Mouse (Mus musculus) E14TG2a.4 (cell line): Measurements from ENCODE around the gene Dcpp1.

Source experiments
- CTCF ChIP-seq: conservative IDR thresholded peaks from 2 replicates; pipeline ENCODE4 v1.5.1; 2014; ENCODE audit warnings: low read length
- NANOG ChIP-seq: IDR thresholded peaks from 2 replicates; pipeline ENCODE4 v1.6.1; 2014; ENCODE audit warnings: borderline replicate concordance, low read length, mixed read lengths
- POU5F1 ChIP-seq: IDR thresholded peaks from 2 replicates; pipeline ENCODE4 v1.6.1; 2014; ENCODE audit warnings: low read length, borderline replicate concordance

GRCm38 (mm10) chr17:23862926-23863325, 17.8 kb upstream of the Dcpp1 start:
- TF ChIP-seq CTCF (no peak), NANOG (no peak), POU5F1 (no peak)
